Mouse (Mus musculus): ENCODE data around the gene Als2cr12. TPM values are rescaled to one million over a fixed set of nuclear protein-coding genes. Genes with fewer than 3 reads are reported as not detected.
"Not testable (repeated sequence)": the region's sequence is repeated elsewhere in the genome, so short reads cannot be mapped to it uniquely, and the experiment has no call there.

Gene Als2cr12
- polyA plus RNA-seq, 1 experiment, result 0.47 TPM

DNA sequence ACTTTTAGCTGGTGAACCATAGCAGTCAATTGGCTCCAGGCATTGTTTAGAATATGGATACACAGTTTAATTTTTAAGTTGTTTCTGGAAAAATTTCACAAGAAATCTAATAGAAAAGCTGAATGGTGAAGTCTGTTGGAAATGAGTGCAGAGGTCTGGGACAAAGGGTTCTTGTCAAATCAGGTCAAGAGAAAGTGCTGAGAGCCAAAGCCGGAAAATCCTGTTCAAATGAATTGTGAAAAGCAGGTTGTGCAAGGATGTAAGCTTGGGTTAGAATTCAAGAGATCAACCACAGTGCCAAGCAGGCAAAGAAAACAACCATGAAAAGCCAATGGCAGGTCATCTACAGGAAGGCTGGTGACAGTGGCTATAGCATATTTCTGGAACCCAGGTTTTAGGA, 85.6 kb downstream of the Als2cr12 start:
- WGBS, result 60% methylated on average over 1 of the region's 1 CpGs
- H3K27me3 ChIP-seq (ENCODE audit: control insufficient read depth, insufficient read depth, low read length), result no peaks in the 10 kb centered on the region
- no peak for TF ChIP-seq POLR2A (IDR thresholded peaks at IDR 0.05; ENCODE audit: low read depth, low read length)
- no peak for TF ChIP-seq CTCF (IDR thresholded peaks at IDR 0.05; ENCODE audit: extremely low read depth, insufficient read length, insufficient replicate concordance, low read depth, low read length)
- no peaks in the 10 kb centered on the region for H3K36me3 ChIP-seq (ENCODE audit: control insufficient read depth, insufficient read depth, low read length)
- H3K27ac ChIP-seq (ENCODE audit: insufficient read depth, low read depth, low read length), result no peak overlapping the region
- peaks cover 5% of the 10 kb centered on the region; the same call in 1 of the 2 replicates for H3K4me1 ChIP-seq (ENCODE audit: control insufficient read depth, insufficient read depth, insufficient read length, low read length)
- H3K4me3 ChIP-seq (ENCODE audit: low read depth, low read length), result no peak overlapping the region

GRCm38 (mm10) chr1:58609591-58609990, 86.2 kb downstream of the Als2cr12 start:
- not testable (repeated sequence) for H3K4me1 ChIP-seq (ENCODE audit: control insufficient read depth, insufficient read depth, insufficient read length, low read length); H3K27ac ChIP-seq (ENCODE audit: insufficient read depth, low read depth, low read length); H3K36me3 ChIP-seq (ENCODE audit: control insufficient read depth, insufficient read depth, low read length); H3K4me3 ChIP-seq (ENCODE audit: low read depth, low read length); H3K27me3 ChIP-seq (ENCODE audit: control insufficient read depth, insufficient read depth, low read length)
- WGBS, result 66% methylated on average over 5 of the region's 5 CpGs

DNA sequence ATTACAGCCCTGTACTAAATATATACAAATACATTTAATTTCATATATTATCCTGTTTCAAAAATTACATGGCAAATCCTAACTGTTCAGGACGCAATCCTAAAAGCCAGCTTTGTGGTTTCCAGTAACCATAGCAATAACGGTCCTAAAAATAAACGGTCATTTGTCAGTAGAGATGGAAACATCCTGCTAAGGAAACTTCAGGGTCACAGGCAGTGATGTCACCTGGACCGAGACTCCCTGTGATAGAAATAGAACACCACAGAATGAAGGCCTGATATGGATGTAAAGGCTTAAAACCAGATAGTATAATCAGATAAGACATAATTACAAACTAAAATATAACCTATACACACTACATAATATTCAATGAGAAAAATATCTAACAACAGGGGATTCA, 92.1 kb downstream of the Als2cr12 start:
- no peaks in the 10 kb centered on the region for H3K36me3 ChIP-seq (ENCODE audit: control insufficient read depth, insufficient read depth, low read length)
- TF ChIP-seq CTCF (IDR thresholded peaks at IDR 0.05; ENCODE audit: extremely low read depth, insufficient read length, insufficient replicate concordance, low read depth, low read length) (no peak), POLR2A (IDR thresholded peaks at IDR 0.05; ENCODE audit: low read depth, low read length) (no peak)
- H3K27ac ChIP-seq (ENCODE audit: insufficient read depth, low read depth, low read length), result no peak overlapping the region
- no peaks in the 10 kb centered on the region for H3K27me3 ChIP-seq (ENCODE audit: control insufficient read depth, insufficient read depth, low read length)
- WGBS, result 68% methylated on average over 4 of the region's 4 CpGs
- H3K4me3 ChIP-seq (ENCODE audit: low read depth, low read length), result no peak overlapping the region
- H3K4me1 ChIP-seq (ENCODE audit: control insufficient read depth, insufficient read depth, insufficient read length, low read length), result peaks cover 2% of the 10 kb centered on the region; the same call in 1 of the 2 replicates

DNA sequence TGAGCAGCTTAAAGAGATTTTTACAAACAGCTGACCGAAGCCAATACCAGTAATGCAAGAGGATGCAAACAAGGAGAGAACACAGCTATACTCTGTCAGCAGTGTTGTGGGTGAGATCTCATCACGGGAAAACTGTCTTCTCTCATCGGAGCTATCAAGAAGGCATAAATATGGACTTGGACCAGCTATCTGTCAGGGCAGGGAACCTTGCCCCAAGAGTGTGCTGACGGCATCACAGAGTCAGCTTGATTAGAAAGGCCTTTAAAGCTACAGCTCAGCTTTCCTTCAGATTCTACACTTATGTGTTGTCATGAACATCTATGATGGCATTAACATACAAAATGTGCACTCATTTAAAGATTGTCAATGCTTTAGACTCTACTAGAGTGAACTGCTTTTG, 93.1 kb downstream of the Als2cr12 start:
- Histone ChIP-seq H3K4me1 (ENCODE audit: control insufficient read depth, insufficient read depth, insufficient read length, low read length) (peaks cover 2% of the 10 kb centered on the region; the same call in 1 of the 2 replicates), H3K27ac (ENCODE audit: insufficient read depth, low read depth, low read length) (peak overlapping the region; percentile 84; the same call in 1 of the 2 replicates), H3K27me3 (ENCODE audit: control insufficient read depth, insufficient read depth, low read length) (no peaks in the 10 kb centered on the region), H3K36me3 (ENCODE audit: control insufficient read depth, insufficient read depth, low read length) (no peaks in the 10 kb centered on the region), H3K4me3 (ENCODE audit: low read depth, low read length) (no peak overlapping the region)
- TF ChIP-seq CTCF (IDR thresholded peaks at IDR 0.05; ENCODE audit: extremely low read depth, insufficient read length, insufficient replicate concordance, low read depth, low read length), result no peak
- TF ChIP-seq POLR2A (IDR thresholded peaks at IDR 0.05; ENCODE audit: low read depth, low read length), result no peak
- 64% methylated on average over 4 of the region's 4 CpGs for WGBS

Other genes with a start within 250 kb of the Als2cr12 start
- 4.0 and 6.1 TPM in 2 replicates for gene Orc2, start 190.9 kb downstream of the Als2cr12 start, polyA plus RNA-seq (2012; rRNA removed)
- 0.39 and 1.2 TPM in 2 replicates for gene Fam126b, start 109.7 kb downstream of the Als2cr12 start, polyA plus RNA-seq (2012; rRNA removed)
- 17.3 and 21.3 TPM in 2 replicates for gene Ndufb3, start 109.6 kb downstream of the Als2cr12 start, polyA plus RNA-seq (2012; rRNA removed)
- gene Cflar, start 15.5 kb upstream of the Als2cr12 start, polyA plus RNA-seq (2012; rRNA removed), result 9.8 and 29.5 TPM in 2 replicates
- 4.1 and 9.4 TPM in 2 replicates for gene Casp8, start 99.4 kb upstream of the Als2cr12 start, polyA plus RNA-seq (2012; rRNA removed)